Mouse (Mus musculus) hindbrain, embryonic 13.5 days (tissue): ENCODE data around the gene Dstyk. TPM values are rescaled to one million over a fixed set of nuclear protein-coding genes. Genes with fewer than 3 reads are reported as not detected.

Experiments
- ATAC-seq: fragments of 200-750 bp; cut with Nextera tagmentation; 2 replicates; pipeline ENCODE4 v1.8.0; 2017; ENCODE audit warnings: moderate TSS enrichment; ENCODE audit not compliant: low FRiP score
- H3K27ac ChIP-seq: fragments of 300-500 bp; sonication (generic); 2 replicates; pipeline ENCODE4 v1.5.1; 2015; ENCODE audit warnings: inconsistent platforms, mild to moderate bottlenecking, moderate library complexity
- H3K27me3 ChIP-seq: fragments of 300-500 bp; sonication (generic); 2 replicates; pipeline ENCODE4 v1.6.1; 2015; ENCODE audit warnings: mild to moderate bottlenecking, inconsistent platforms
- H3K36me3 ChIP-seq: fragments of 300-500 bp; sonication (generic); 2 replicates; pipeline ENCODE4 v1.6.1; 2015; ENCODE audit warnings: mild to moderate bottlenecking, inconsistent platforms
- H3K4me1 ChIP-seq: fragments of 300-500 bp; sonication (generic); replicated peaks from 2 replicates; pipeline ENCODE4 v1.6.1; 2015; ENCODE audit warnings: inconsistent platforms
- H3K4me2 ChIP-seq: fragments of 300-500 bp; sonication (generic); 2 replicates; pipeline ENCODE4 v1.6.1; 2015; ENCODE audit warnings: inconsistent platforms, mild to moderate bottlenecking, moderate library complexity
- H3K4me3 ChIP-seq: fragments of 300-500 bp; sonication (generic); 2 replicates; pipeline ENCODE4 v1.5.1; 2015; ENCODE audit warnings: mild to moderate bottlenecking, inconsistent platforms
- H3K9ac ChIP-seq: fragments of 300-500 bp; sonication (generic); 2 replicates; pipeline ENCODE4 v1.6.1; 2015; ENCODE audit warnings: mild to moderate bottlenecking, inconsistent platforms
- H3K9me3 ChIP-seq: fragments of 300-500 bp; sonication (generic); 2 replicates; pipeline ENCODE4 v1.6.1; 2016; ENCODE audit warnings: inconsistent platforms
- WGBS: fragments of 180-500 bp; shearing (Covaris S2); methylation state at CpG from one replicate; pipeline ENCODE4 v1.1.7; 2015; 5-methylcytosine and 5-hydroxymethylcytosine counted together
- polyA plus RNA-seq: library from polyadenylated mRNA; unstranded; fragments of >200 nt; fragmentation: Nextera tagmentation; extraction: Ambion mirVana; gene quantifications from 2 replicates; pipeline ENCODE4 v1.2.1, GENCODE M21; 2015

The Dstyk gene
- polyA plus RNA-seq, 1 experiment from 2014 or later = 10.0 TPM

GRCm38 (mm10) chr1:132506058-132506457 lies 88.7 kb downstream of the Dstyk start, which contains the start of gene Tmem81:
Gene Tmem81 (plus strand): TSS chr1:132506230.
- Histone ChIP-seq H3K36me3 (peaks cover 66% of the 10 kb centered on the region), H3K9ac (no peak within 1 kb of the TSS), H3K9me3 (no peaks in the 10 kb centered on the region), H3K27me3 (no peaks in the 10 kb centered on the region), H3K4me2 (no peak within 1 kb of the TSS), H3K27ac (0 out of 2 replicates have a peak within 1 kb of the TSS, but pooled peaks have one; percentile 19), H3K4me3 (no peak within 1 kb of the TSS), H3K4me1 (0 out of 2 replicates have a peak, but pooled peaks cover 6% of the 10 kb centered on the region)
- WGBS = 85% methylated on average over 7 of the region's 7 CpGs
- no peak for ATAC-seq

- Histone ChIP-seq H3K4me1 (peaks cover 10% of the 10 kb centered on the region), H3K4me2 (no peak overlapping the region), H3K9me3 (no peaks in the 10 kb centered on the region), H3K9ac (no peak overlapping the region), H3K27me3 (no peaks in the 10 kb centered on the region), H3K27ac (no peak overlapping the region), H3K4me3 (no peak overlapping the region), H3K36me3 (peaks cover 60% of the 10 kb centered on the region)
- 93% methylated on average over 7 of the region's 7 CpGs for WGBS
- ATAC-seq = no peak
Observed at GRCm38 (mm10) chr1:132506656-132507055, 89.3 kb downstream of the Dstyk start.

DNA sequence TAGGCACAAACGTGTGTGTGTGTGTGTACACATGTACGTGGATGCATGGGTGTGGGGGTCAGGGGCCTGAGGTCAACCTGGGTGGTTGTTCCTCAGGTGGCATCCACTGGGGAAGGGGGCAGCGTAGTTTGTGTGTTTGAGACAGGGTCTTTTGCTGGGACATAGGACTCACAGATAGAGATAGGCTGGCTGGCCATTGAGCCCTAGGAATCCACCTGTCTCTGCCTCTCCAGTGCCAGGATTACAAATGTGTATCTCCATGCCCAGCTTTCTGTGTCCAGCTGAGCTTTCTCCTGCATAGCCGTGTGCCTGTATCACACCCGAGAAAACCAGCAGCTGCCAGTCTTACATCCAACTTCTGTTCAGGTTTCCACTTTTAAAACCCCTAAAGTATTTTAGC lies 92.4 kb downstream of the Dstyk start:
- Histone ChIP-seq H3K27ac (peak overlapping the region; percentile 45; the same call in 1 of the 2 replicates), H3K9ac (no peak overlapping the region), H3K36me3 (peaks cover 49% of the 10 kb centered on the region), H3K27me3 (no peaks in the 10 kb centered on the region), H3K4me1 (peaks cover 13% of the 10 kb centered on the region), H3K4me2 (no peak overlapping the region), H3K4me3 (no peak overlapping the region), H3K9me3 (no peaks in the 10 kb centered on the region)
- 93% methylated on average over 5 of the region's 5 CpGs for WGBS
- no peak for ATAC-seq

GRCm38 (mm10) chr1:132511521-132511920 lies 94.2 kb downstream of the Dstyk start:
- Histone ChIP-seq H3K27ac (peak overlapping the region; percentile 74), H3K9ac (0 out of 2 replicates have a peak overlapping the region, but pooled peaks have one; percentile 13), H3K36me3 (peaks cover 51% of the 10 kb centered on the region), H3K27me3 (no peaks in the 10 kb centered on the region), H3K4me3 (no peak overlapping the region), H3K4me1 (peaks cover 13% of the 10 kb centered on the region), H3K9me3 (no peaks in the 10 kb centered on the region), H3K4me2 (no peak overlapping the region)
- 51% methylated on average over 8 of the region's 8 CpGs for WGBS
- ATAC-seq = peak; percentile 29; the same call in 1 of the 2 replicates

DNA sequence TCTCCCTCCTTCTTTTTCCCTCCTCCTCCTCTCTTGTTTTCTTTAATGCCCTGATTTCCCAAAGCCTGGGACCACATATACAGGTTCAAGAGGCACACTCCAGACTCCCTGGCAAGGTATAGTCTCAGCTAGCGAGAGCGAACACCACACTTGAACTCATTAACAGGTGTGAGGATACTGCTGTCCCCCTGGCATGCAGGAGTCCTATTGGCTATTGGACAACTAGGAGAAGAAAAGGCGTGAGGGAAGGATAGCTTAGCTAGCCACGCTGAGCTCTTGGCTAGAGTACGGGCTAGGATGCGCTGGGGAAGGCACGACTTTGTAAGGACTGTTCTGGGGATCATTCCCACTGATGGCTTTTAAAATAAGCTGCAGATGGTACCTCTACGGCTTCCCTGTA lies 94.8 kb downstream of the Dstyk start:
- H3K27ac ChIP-seq = peak overlapping the region; percentile 74; the same call in 1 of the 2 replicates
- H3K27me3 ChIP-seq = no peaks in the 10 kb centered on the region
- peaks cover 13% of the 10 kb centered on the region for H3K4me1 ChIP-seq
- H3K4me2 ChIP-seq = no peak overlapping the region
- WGBS = 80% methylated on average over 8 of the region's 8 CpGs
- H3K9ac ChIP-seq = no peak overlapping the region
- no peaks in the 10 kb centered on the region for H3K9me3 ChIP-seq
- H3K36me3 ChIP-seq = peaks cover 51% of the 10 kb centered on the region
- H3K4me3 ChIP-seq = no peak overlapping the region
- ATAC-seq = no peak

DNA sequence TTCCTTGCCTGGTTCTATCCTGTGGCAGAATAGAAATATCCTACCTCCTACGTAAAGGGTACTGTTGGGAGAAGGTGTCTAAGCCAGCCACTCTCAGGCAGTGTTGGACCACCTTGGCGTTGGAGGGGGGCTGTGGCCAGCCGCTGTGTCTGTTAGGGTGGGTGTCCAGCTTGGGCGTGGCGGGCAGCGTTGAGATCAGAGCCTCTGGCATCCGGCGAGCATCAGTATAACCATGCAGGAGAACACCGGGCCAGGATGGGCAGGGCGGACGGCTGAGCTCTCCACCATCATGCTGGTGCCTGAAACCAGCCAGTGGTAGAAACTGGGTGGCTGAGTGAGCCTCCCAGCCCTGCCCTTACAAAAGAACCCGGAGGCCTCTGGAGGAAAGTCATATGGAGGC lies 98.0 kb downstream of the Dstyk start:
- WGBS = 92% methylated on average over 12 of the region's 12 CpGs
- no peak for ATAC-seq
- no peak overlapping the region for H3K4me2 ChIP-seq
- no peak overlapping the region for H3K9ac ChIP-seq
- H3K36me3 ChIP-seq = peaks cover 66% of the 10 kb centered on the region
- no peaks in the 10 kb centered on the region; the same call in 1 of the 2 replicates for H3K27me3 ChIP-seq
- peaks cover 7% of the 10 kb centered on the region for H3K4me1 ChIP-seq
- H3K27ac ChIP-seq = no peak overlapping the region
- no peaks in the 10 kb centered on the region for H3K9me3 ChIP-seq
- H3K4me3 ChIP-seq = no peak overlapping the region

Other genes starting within 250 kb of the Dstyk start
- 24.8 and 25.7 TPM in 2 replicates for gene Lemd1, start 226.1 kb upstream of the Dstyk start, polyA plus RNA-seq
- 4.2 and 4.8 TPM in 2 replicates for gene AC124108.1, start 226.1 kb upstream of the Dstyk start, polyA plus RNA-seq
- gene Gm10188, start 187.8 kb upstream of the Dstyk start, polyA plus RNA-seq = 0.63 and 0.95 TPM in 2 replicates
- gene Klhdc8a, start 118.9 kb upstream of the Dstyk start, polyA plus RNA-seq = 5.1 and 5.4 TPM in 2 replicates
- 17.6 and 22.5 TPM in 2 replicates for gene Nuak2, start 101.4 kb upstream of the Dstyk start, polyA plus RNA-seq
- gene Tmcc2, start 26.3 kb upstream of the Dstyk start, polyA plus RNA-seq = 24.6 and 25.7 TPM in 2 replicates
- 47.8 and 48.0 TPM in 2 replicates for gene Rbbp5, start 59.8 kb downstream of the Dstyk start, polyA plus RNA-seq
- gene Tmem81, start 88.7 kb downstream of the Dstyk start, polyA plus RNA-seq = 0.97 and 1.0 TPM in 2 replicates
- gene Cntn2, start 125.7 kb downstream of the Dstyk start, polyA plus RNA-seq = 57.6 and 67.5 TPM in 2 replicates